Mouse (Mus musculus) mouse embryonic stem cell (cell line): ENCODE data around the gene Rpl13.

Experiments used
- in situ Hi-C, 2 experiments: fragments of 300-500 bp; cut with MboI; formaldehyde crosslinking; loops; 1 replicate in 1 of 2; 3 replicates in 1 of 2; pipeline ENCODE4 v1.14.3; 2019 to 2020; ENCODE audit warnings: low sequenced_read_pairs in 2 of 2, low pct_unique_long_range_greater_than_20kb in 1 of 2, mixed read lengths in 1 of 2; ENCODE audit not compliant: unreplicated experiment in 1 of 2

Gene Rpl13

GRCm38 (mm10) chr8:123104046-123104767, 2.1 kb downstream of the Rpl13 start:
- in situ Hi-C loops = no loop called here

- in situ Hi-C loops = no loop called here
Measured at GRCm38 (mm10) chr8:123105553-123106326, 3.6 kb downstream of the Rpl13 start.

GRCm38 (mm10) chr8:123106531-123106930, 4.4 kb downstream of the Rpl13 start:
- in situ Hi-C loops = no loop called here

- in situ Hi-C loops = no loop called here
Measured at GRCm38 (mm10) chr8:123108010-123108409, 5.9 kb downstream of the Rpl13 start.

GRCm38 (mm10) chr8:123108953-123109352, 6.8 kb downstream of the Rpl13 start:
- in situ Hi-C loops = no loop called here

GRCm38 (mm10) chr8:123110649-123111048, 8.5 kb downstream of the Rpl13 start:
- in situ Hi-C loops = loop anchor here (5.0 to 10.0 kb wide), 2 partner anchors 84 to 87 kb away; no protein-coding TSS in a partner anchor

GRCm38 (mm10) chr8:123112892-123113291, 10.7 kb downstream of the Rpl13 start:
- in situ Hi-C loops = loop anchor here (5.0 to 10.0 kb wide), 2 partner anchors 82 to 84 kb away; no protein-coding TSS in a partner anchor

GRCm38 (mm10) chr8:123113908-123114469, 11.8 kb downstream of the Rpl13 start:
- in situ Hi-C loops = loop anchor here (5.0 to 10.0 kb wide), 2 partner anchors 81 to 83 kb away; no protein-coding TSS in a partner anchor

GRCm38 (mm10) chr8:123114644-123115043, 12.5 kb downstream of the Rpl13 start:
- in situ Hi-C loops = loop anchor here (5.0 to 10.0 kb wide), 2 partner anchors 80 to 83 kb away; no protein-coding TSS in a partner anchor

- in situ Hi-C loops = loop anchor here in 1 of 2 experiments (10.0 kb wide), 1 partner anchor 78 kb away; no protein-coding TSS in a partner anchor
Measured at GRCm38 (mm10) chr8:123117127-123117731, 15.1 kb downstream of the Rpl13 start, which contains the start of gene Cpne7. Cpne7 (plus strand) TSS chr8:123117374.

- in situ Hi-C loops = loop anchor here in 1 of 2 experiments (10.0 kb wide), 1 partner anchor 77 kb away; no protein-coding TSS in a partner anchor
Measured at GRCm38 (mm10) chr8:123117744-123118143, 15.6 kb downstream of the Rpl13 start.

- in situ Hi-C loops = no loop called here
Measured at GRCm38 (mm10) chr8:123122059-123122458, 19.9 kb downstream of the Rpl13 start.

GRCm38 (mm10) chr8:123122670-123123069, 20.5 kb downstream of the Rpl13 start:
- in situ Hi-C loops = no loop called here

GRCm38 (mm10) chr8:123126193-123126816, 24.2 kb downstream of the Rpl13 start:
- in situ Hi-C loops = no loop called here

- in situ Hi-C loops = no loop called here
Measured at GRCm38 (mm10) chr8:123131041-123131440, 28.9 kb downstream of the Rpl13 start.

- in situ Hi-C loops = no loop called here
Measured at GRCm38 (mm10) chr8:123132953-123133352, 30.8 kb downstream of the Rpl13 start.

- in situ Hi-C loops = no loop called here
Measured at GRCm38 (mm10) chr8:123134149-123134713, 32.1 kb downstream of the Rpl13 start.

GRCm38 (mm10) chr8:123135406-123135805, 33.3 kb downstream of the Rpl13 start:
- in situ Hi-C loops = no loop called here
